Mouse (Mus musculus) left cerebral cortex, adult 8-10 months (tissue): Measurements from ENCODE around the gene Phf12. TPM values are rescaled to one million over a fixed set of nuclear protein-coding genes. Genes with fewer than 3 reads are reported as not detected.
A peak's percentile ranks its signal among the peaks of the same experiment; 100 is the strongest.

Experiments
- DNase-seq, 2 experiments: peaks; one replicate each; pipeline ENCODE4 v3.0.0; 2022; ENCODE audit warnings: low spot score in 2 of 2
- total RNA-seq, 4 experiments: library from RNA; stranded (reverse); gene quantifications; 2 replicates each; pipeline ENCODE4 v1.2.4; 2022

Phf12 gene
- total RNA-seq, 4 experiments from 2014 or later: 51.9 to 59.2 (median 56.2) TPM

- DNase-seq: no peak
Measured at GRCm38 (mm10) chr11:77970718-77971117, 11.8 kb upstream of the Phf12 start.

DNA sequence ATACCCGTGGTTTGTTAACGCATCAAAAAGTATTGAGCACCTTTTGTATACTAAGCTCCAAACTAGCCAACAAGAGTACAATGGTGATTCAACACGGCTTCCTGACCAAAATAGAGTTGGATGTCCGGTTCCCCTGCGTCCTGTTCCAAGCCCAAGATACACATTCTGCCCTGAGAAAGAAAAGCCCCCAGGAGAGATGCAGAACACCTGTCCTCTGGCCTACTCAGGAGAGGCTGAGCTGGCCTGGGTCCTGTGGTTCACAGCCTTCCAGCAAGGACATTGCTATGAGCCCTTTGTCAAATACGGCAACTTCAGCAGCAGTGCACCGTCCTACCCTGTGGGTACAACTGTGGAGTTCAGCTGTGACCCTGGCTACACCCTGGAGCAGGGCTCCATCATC, 9.0 kb upstream of the Phf12 start:
- DNase-seq: no peak

GRCm38 (mm10) chr11:77974325-77974724, 8.2 kb upstream of the Phf12 start:
- no peak for DNase-seq

GRCm38 (mm10) chr11:77975873-77976272, 6.7 kb upstream of the Phf12 start:
- DNase-seq: no peak

- DNase-seq: no peak
Measured at GRCm38 (mm10) chr11:77978161-77978560, 4.4 kb upstream of the Phf12 start.

DNA sequence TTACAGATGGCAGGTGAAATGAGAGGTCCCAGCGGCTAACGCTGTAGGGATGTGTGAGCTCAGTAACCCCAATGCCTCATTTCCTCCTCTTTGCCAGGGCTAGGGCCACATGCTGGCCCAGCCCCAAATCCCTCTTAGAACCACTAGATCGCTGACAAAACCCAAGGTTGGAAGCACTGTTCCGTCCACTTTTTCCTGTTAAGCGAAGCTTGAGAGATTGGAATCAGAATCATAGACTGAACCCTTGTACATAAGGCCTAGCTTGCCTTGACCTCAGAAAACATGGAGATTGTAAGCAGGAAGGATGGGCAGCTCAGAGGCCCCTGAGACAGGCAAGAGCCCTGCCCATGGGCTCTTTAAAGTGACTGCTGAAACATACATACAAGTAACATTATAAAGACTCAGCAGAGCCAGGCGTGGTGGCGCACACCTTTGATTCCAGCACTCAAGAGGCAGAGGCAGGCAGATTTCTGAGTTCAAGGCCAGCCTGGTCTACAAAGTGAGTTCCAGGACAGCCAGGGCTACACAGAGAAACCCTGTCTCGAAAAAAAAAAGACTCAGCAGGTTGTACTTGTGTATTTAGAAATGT, 3.2 kb upstream of the Phf12 start:
- DNase-seq: no peak

DNA sequence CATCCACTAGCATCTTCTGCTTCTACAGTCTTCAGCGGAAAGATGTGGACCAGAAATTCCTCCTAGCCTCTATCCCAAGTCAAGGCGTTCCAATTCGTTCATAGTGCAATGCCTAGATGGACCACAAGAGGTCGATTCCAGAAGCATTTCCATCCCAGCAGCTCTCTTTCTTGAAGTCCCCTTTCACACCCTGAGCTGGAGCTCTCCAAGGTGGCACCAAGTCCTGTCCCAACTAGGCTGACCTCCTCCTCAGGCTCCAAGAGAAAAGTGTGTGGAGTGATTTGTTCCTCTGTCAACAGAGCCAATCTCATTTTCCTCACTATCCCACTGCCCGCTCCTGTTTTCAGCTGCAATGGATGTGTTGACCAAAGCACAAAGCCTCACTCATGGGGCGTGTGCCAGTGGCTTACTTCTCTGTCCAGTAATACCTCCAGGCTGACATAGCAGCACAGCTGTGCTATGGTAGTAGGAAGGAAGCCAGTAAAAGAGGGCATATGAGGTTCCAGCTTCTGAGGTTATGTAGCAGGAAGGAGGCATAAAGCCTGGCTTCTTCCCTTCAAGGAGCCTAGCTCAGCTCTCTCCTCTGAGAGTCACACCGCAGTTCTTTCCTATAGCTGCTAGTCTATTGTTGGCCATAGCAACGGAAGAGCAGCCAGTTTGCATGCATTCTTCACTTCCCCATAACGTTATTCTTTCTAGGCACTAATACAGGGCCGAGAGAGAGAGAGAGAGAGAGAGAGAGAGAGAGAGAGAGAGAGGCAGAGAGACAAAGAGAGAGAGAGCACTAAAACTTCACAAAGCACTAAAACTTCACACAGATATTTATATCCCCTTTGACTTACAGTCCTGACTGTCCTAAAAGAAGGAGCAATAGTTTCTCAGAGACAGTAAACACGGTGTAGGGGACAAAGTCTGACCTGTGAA, 2.0 kb upstream of the Phf12 start:
- no peak for DNase-seq

DNA sequence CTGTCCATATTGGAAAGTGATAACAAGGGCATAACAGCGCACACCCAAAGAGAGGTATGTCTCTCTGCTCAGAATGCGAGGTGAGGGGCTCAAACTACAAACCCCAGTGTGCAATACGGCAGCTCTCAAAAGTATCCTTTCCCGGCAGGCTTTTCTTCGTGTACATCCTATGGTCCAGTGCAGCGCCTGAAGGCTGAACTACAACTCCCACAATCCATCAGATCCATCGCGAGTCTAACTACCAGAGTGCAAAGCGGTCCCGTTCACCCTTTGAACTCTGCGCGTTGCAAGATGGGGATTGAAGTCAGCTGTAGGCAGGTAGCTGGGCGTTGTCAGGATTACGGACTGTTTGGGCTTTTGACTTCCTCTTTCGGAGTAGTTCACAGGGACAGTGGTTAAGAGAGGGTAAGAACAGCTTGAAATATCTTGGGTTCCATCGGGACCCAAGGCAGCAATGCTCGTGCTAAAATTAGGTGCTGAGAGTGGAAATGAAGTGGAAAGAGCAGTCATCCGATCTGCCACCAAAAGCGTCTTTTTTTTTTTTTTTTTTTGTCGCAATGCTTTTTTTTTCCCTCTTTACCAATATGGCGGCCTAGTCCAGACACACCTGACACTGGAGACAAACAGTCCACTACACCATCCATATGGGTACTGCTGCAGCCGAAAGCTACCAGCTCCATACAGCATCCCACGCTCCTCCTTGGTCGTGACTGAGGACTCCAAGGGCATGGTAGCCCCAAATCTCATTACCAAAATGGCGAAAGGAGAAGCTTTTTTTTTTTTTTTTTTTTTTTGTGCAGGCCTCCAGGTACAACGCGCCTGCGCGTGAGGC, 729 bp upstream of the Phf12 start:
- peak; percentile 85 to 99 for DNase-seq

DNA sequence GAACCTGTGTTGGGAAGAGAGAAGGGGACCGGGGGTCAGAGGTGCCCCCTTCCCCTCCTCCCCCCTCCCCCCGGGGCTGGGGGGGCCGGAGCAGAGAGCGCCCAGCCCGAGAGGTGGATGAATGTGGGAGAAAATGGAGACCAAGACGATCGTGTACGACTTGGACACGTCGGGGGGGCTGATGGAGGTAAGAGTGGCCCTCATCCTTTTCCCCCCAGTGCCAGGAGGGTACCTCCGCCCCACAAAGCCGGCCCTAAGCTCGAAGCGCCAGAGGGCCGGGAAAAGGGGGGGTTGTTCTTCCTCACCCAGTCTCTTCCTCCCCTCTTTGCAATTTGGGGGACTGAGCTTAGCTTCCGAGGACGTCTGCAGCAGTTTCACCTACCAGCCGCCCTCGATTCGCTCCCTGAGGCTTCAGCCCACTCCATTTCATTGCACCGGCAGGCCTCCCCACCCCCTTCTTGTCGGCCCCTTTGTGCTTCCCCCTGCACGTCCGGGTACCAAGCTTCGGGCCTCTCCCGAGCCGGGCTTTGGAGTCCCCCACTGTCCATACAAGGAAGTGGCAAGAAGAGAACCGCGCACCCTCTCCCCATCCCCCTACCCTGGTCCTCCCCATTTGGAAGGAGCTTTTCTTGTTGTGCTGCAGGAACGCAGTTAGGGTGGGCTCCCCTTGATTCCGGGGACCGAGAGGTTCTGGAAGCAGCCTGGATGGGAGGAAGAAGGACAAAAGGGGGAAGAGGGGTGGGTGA, 810 bp downstream of the Phf12 start:
- DNase-seq: peak in 1 of 2 experiments; percentile 68

DNA sequence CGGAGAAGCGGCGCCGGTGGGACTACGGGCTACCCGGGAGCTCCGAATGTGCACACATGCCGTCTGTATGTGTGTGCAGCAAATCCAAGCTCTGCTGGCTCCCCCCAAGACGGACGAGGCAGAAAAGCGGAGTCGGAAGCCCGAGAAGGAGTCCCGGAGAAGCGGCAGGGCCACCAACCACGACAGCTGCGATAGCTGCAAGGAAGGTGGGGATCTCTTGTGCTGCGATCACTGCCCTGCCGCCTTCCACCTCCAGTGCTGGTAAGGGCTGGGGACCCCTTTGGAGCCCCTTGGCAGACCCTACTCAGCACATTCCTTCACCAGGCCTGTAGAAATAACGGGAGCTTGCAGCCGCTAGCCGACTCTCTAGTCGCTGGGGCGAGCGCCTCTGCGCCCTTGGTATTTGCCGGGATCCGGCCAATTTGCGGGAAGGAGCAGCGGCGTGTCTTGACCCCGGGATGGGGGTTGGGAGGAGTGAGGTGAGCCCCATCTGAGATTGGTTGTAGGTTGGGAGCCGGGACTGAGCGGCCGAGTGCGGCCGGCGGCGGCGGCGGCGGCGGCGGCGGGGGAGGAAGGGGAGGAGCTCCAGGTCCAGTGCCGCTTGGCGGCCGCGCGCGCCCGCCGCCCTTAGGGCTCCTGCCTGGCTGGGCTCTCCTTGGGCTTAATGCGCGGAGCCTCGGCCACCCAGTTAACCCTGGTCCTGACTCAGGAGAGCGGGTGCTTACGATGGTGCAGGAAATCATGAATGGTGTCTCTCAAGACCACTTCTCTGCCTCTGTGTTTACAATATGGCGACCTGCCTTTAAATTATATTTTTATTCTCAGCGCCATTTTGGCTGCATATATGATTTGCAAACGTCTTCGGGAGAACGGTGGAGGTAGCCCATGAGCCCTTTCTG, 1.6 kb downstream of the Phf12 start:
- DNase-seq: no peak

GRCm38 (mm10) chr11:77984836-77985231, 2.3 kb downstream of the Phf12 start:
- peak in 1 of 2 experiments; percentile 48 for DNase-seq

GRCm38 (mm10) chr11:77985541-77986065, 3.0 kb downstream of the Phf12 start:
- no peak for DNase-seq

DNA sequence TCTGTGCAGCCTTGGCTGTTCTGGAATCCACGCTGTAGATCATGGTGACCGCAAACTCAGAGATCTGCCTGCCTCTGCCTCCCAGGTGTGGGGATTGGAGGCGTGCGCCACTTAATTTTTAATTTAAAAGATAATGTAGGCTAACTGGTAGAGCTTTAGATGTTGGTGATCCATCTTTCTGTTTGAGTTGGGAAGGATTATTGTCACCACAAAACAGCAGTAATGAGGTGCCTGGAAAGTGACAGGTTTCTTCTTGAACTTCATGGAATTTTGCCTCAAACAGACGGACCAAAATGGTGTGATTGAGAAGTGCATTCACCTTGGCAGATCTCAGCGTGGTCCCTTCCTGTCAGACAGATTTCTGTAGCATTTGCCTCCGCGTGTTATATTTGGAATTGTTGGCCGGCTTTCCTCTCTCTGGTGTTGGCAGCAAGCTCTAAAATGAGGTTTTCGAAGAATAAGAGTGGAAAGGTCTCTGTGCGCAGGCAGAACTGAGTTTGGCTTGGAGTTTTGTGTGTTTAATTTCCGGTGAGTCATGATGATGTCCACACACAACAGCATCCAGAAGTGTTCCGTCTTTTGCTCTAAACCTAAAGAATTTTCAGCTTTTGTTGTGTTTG, 6.6 kb downstream of the Phf12 start:
- no peak for DNase-seq

- DNase-seq: no peak
Measured at GRCm38 (mm10) chr11:77995556-77995955, 13.0 kb downstream of the Phf12 start.

DNA sequence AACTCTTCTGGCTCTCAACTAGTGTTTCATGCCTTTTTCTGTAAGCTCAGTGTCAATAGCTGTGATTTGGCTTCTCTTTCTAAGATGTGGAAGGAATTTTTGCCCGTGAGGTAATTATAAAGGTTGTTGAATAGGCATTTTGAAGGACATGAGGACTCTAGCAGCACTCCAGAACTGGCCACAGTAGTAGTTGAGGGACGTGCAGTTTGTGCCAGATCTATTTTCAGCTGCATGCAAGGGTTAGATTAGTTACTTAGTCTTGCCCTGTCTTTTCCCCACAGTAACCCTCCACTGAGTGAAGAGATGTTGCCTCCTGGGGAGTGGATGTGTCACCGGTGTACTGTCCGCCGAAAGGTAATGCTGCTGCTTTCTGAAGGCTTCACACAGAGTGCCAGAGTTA, 23.9 kb downstream of the Phf12 start:
- DNase-seq: no peak

DNA sequence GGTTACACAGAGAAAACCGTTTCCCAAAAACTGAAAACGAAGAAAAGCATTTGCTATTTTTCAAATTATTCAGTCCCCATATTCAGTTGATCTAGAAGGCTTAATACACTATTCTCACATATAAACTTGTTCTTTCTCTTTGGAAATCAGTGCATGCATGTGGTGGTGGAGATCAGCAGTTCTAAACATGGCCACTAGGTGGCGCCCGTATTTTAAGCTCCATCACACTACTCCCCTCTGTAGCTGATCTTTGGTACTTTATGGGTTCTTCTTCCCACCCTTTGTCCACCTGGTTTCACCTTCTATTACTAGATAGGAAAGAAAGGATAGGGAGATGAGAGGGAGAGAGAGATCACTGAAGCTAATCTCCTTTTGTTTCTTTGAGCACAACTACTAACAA, 37.1 kb downstream of the Phf12 start:
- DNase-seq: peak in 1 of 2 experiments; percentile 72

DNA sequence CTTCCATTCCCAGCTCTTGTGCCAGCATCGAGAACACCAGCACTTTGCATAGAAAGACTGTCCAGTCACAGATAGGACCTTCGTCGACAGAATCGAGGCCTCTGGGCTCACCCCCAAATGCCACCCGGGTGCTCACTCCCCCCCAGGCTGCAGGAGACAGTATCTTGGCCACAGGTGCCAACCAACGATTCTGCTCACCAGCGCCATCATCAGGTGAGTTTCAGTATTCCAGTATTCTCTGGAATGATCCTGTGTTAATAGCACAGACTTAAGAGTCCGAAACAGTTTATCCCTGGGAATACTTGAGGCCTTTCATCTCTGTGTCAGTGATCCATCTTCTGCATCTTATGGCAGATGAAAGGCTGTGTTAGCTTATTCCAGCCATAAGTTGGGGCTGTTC, 41.1 kb downstream of the Phf12 start:
- no peak for DNase-seq

DNA sequence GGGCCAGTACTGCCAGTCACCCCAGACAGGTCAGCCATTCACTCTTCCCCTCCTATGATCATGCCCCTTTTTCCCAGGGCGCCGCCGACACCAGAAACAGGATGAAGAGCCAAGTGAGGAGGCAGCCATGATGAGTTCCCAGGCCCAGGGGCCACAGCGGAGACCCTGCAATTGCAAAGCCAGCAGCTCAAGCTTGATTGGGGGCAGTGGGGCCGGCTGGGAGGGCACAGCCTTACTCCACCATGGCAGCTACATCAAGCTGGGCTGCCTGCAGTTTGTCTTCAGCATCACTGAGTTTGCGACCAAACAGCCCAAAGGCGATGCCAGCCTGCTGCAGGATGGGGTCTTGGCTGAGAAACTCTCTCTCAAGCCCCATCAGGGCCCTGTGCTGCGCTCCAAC, 46.7 kb downstream of the Phf12 start:
- no peak for DNase-seq

DNA sequence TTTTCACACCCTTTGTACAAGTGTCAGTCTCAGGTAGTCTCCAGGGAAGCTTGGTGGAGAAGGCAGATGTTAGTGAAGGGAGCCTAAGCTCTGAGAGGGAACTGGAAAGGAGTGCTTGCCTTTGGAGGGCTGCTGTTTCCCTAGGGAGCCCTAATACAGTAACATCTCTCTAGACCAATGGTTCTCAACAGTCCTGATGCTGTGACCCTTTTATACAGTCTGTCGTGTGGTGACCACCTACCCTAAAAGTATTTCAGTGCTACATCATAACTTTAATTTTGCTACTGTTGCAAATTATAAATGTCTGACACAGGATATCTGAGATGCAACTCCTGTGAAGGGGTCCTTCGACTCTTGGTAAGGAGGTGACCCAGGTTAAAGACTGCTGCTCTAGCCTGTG, 48.0 kb downstream of the Phf12 start:
- no peak for DNase-seq

DNA sequence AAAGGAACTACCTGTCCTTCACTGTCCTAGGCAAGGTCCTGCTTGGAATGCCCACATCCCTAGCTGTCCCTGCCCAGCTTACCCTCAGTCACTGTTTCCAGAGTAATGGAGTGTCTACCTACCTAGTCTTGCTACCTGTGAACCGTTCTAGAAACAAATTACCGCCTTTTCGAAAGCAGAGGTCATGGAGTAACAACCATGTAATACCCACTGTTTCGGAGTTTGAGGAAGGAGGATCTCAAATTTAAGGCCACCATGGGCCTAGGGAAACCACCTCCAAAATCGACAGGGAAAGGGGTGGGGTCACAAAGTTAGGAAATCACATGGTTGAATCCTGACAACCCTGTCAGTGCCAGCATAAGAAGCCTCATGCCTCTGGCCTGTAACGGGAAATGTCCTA, 48.8 kb downstream of the Phf12 start:
- DNase-seq: no peak
